Mouse (Mus musculus) lung, embryonic 14.5 days (tissue): ENCODE data around the gene Mcrip2. TPM values are rescaled to one million over a fixed set of nuclear protein-coding genes. Genes with fewer than 3 reads are reported as not detected.
A peak's percentile ranks its signal among the peaks of the same experiment; 100 is the strongest.

Experiments used
- ATAC-seq: fragments of 200-750 bp; cut with Nextera tagmentation; 2 replicates; pipeline ENCODE4 v1.8.0; 2017; ENCODE audit warnings: mild to moderate bottlenecking, moderate TSS enrichment, moderate library complexity; ENCODE audit not compliant: insufficient read depth
- DNase-seq: peaks from one replicate; pipeline ENCODE4 v3.0.0-alpha.2; 2015
- H3K27ac ChIP-seq: fragments of 300-500 bp; sonication (generic); 2 replicates; pipeline ENCODE4 v1.5.1; 2014; ENCODE audit warnings: low read depth, mild to moderate bottlenecking, moderate library complexity
- H3K27me3 ChIP-seq: fragments of 300-500 bp; sonication (generic); 2 replicates; pipeline ENCODE4 v1.6.1; 2014; ENCODE audit warnings: low read length, control low read depth; ENCODE audit not compliant: insufficient read depth
- H3K36me3 ChIP-seq: fragments of 300-500 bp; sonication (generic); 2 replicates; pipeline ENCODE4 v1.6.1; 2014; ENCODE audit warnings: control low read depth; ENCODE audit not compliant: insufficient read depth
- H3K4me1 ChIP-seq: fragments of 300-500 bp; sonication (generic); 2 replicates; pipeline ENCODE4 v1.6.1; 2014; ENCODE audit warnings: antibody characterized with exemption, control low read depth; ENCODE audit not compliant: insufficient read depth
- H3K4me2 ChIP-seq: fragments of 300-500 bp; sonication (generic); 2 replicates; pipeline ENCODE4 v1.6.1; 2014; ENCODE audit warnings: mild to moderate bottlenecking
- H3K4me3 ChIP-seq: fragments of 300-500 bp; sonication (generic); 2 replicates; pipeline ENCODE4 v1.5.1; 2014; ENCODE audit warnings: low read depth, low read length
- H3K9ac ChIP-seq: fragments of 300-500 bp; sonication (generic); 2 replicates; pipeline ENCODE4 v1.6.1; 2014
- H3K9me3 ChIP-seq: fragments of 300-500 bp; sonication (generic); 2 replicates; pipeline ENCODE4 v1.6.1; 2016; ENCODE audit warnings: low read depth, low read length, control low read depth
- CTCF ChIP-seq: IDR thresholded peaks from 2 replicates; pipeline ENCODE4 v1.5.1; 2016; ENCODE audit warnings: antibody characterized with exemption, low read depth
- WGBS: fragments of 180-500 bp; shearing (Covaris S2); extraction: QIAGEN DNeasy Blood & Tissue Kit; methylation state at CpG from one replicate; pipeline ENCODE4 v1.1.7; 2014; 5-methylcytosine and 5-hydroxymethylcytosine counted together
- polyA plus RNA-seq: library from polyadenylated mRNA; unstranded; fragments of >200 nt; fragmentation: Nextera tagmentation; extraction: Ambion mirVana; gene quantifications from 2 replicates; pipeline ENCODE4 v1.2.1, GENCODE M21; 2014

The Mcrip2 gene
- polyA plus RNA-seq, 1 experiment from 2014 or later: 17.9 TPM

DNA sequence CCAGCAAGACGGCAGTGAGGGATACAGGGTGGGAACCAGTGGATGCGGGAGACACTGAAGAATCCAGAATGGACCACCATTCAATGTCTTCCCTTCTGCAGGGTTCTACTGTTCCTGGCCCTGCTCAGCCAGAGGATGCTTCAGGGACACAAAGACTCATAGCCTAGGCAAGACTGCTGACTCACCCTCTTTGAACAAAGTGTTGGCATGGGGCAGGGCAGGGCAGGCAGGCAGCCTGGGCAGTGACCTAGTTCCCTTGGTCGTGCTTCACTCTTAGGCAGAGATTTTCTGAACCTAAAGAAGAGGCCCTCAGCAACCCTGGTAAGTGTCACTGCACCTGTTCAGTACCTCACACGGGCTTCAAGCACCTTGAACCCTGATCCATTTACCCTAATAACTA is 43.3 kb upstream of the Mcrip2 start:
- H3K4me1 ChIP-seq: no peaks in the 10 kb centered on the region; the same call in 1 of the 2 replicates
- no peaks in the 10 kb centered on the region for H3K27me3 ChIP-seq
- DNase-seq (no peak), ATAC-seq (no peak)
- no peak overlapping the region for H3K27ac ChIP-seq
- H3K36me3 ChIP-seq: 0 out of 2 replicates have a peak, but pooled peaks cover 1% of the 10 kb centered on the region
- no peak overlapping the region for H3K4me2 ChIP-seq
- no peak overlapping the region for H3K9ac ChIP-seq
- 84% methylated on average over 4 of the region's 4 CpGs for WGBS
- no peak for TF ChIP-seq CTCF
- no peak overlapping the region for H3K4me3 ChIP-seq
- H3K9me3 ChIP-seq: no peaks in the 10 kb centered on the region

- Histone ChIP-seq H3K36me3 (no peaks in the 10 kb centered on the region), H3K4me2 (no peak overlapping the region), H3K9me3 (no peaks in the 10 kb centered on the region), H3K9ac (no peak overlapping the region), H3K4me3 (no peak overlapping the region), H3K27me3 (no peaks in the 10 kb centered on the region), H3K27ac (no peak overlapping the region), H3K4me1 (no peaks in the 10 kb centered on the region)
- 81% methylated on average over 2 of the region's 2 CpGs for WGBS
- DNase-seq (no peak), ATAC-seq (no peak)
- TF ChIP-seq CTCF: no peak
These were observed 39.1 kb upstream of the Mcrip2 start for GRCm38 (mm10) chr17:25907640-25908039.

GRCm38 (mm10) chr17:25903061-25903460 is 34.5 kb upstream of the Mcrip2 start:
- WGBS: 87% methylated on average over 3 of the region's 3 CpGs
- H3K27ac ChIP-seq: no peak overlapping the region
- no peak overlapping the region for H3K4me2 ChIP-seq
- H3K4me1 ChIP-seq: no peaks in the 10 kb centered on the region
- no peak for ATAC-seq
- TF ChIP-seq CTCF: no peak
- no peaks in the 10 kb centered on the region for H3K9me3 ChIP-seq
- no peak overlapping the region for H3K9ac ChIP-seq
- DNase-seq: no peak
- no peak overlapping the region for H3K4me3 ChIP-seq
- H3K27me3 ChIP-seq: no peaks in the 10 kb centered on the region
- H3K36me3 ChIP-seq: peaks cover 11% of the 10 kb centered on the region

DNA sequence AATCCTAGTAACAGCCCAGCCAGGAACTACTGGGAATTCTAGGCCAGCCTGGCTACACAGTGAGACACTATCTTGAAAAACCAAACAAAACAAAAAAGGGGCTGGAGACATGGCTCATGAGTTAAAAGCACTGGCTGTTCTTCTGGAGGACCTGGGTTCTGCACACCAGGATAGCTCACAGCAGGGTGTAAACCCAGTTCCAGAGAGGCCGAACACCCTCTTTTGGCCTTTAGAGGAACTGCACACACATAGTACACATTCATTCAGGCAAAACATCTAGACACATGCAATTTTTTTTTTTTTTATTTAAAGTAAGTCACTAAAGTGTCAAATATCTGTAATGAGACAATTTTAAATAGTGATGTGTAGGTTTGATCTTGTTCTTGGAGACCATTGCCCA is 31.6 kb upstream of the Mcrip2 start:
- 97% methylated on average over 1 of the region's 1 CpGs for WGBS
- no peaks in the 10 kb centered on the region for H3K27me3 ChIP-seq
- H3K9me3 ChIP-seq: no peaks in the 10 kb centered on the region
- DNase-seq (no peak), ATAC-seq (no peak)
- peaks cover 11% of the 10 kb centered on the region for H3K36me3 ChIP-seq
- no peak for TF ChIP-seq CTCF
- H3K9ac ChIP-seq: no peak overlapping the region
- H3K4me1 ChIP-seq: no peaks in the 10 kb centered on the region
- H3K27ac ChIP-seq: no peak overlapping the region
- H3K4me2 ChIP-seq: no peak overlapping the region
- H3K4me3 ChIP-seq: no peak overlapping the region

- Histone ChIP-seq H3K9me3 (no peaks in the 10 kb centered on the region), H3K4me3 (no peak overlapping the region), H3K4me2 (no peak overlapping the region), H3K9ac (no peak overlapping the region), H3K27me3 (no peaks in the 10 kb centered on the region), H3K36me3 (peaks cover 8% of the 10 kb centered on the region; the same call in 1 of the 2 replicates), H3K27ac (no peak overlapping the region), H3K4me1 (no peaks in the 10 kb centered on the region)
- TF ChIP-seq CTCF: no peak
- 61% methylated on average over 12 of the region's 12 CpGs for WGBS
- no peak for ATAC-seq
- no peak for DNase-seq
These were observed 27.3 kb upstream of the Mcrip2 start for GRCm38 (mm10) chr17:25895891-25896290.

- H3K9me3 ChIP-seq: no peaks in the 10 kb centered on the region
- H3K4me1 ChIP-seq: no peaks in the 10 kb centered on the region
- no peaks in the 10 kb centered on the region for H3K27me3 ChIP-seq
- DNase-seq (no peak), ATAC-seq (no peak)
- H3K9ac ChIP-seq: no peak overlapping the region
- no peak overlapping the region for H3K4me3 ChIP-seq
- H3K4me2 ChIP-seq: no peak overlapping the region
- TF ChIP-seq CTCF: no peak
- 40% methylated on average over 2 of the region's 2 CpGs for WGBS
- no peak overlapping the region for H3K27ac ChIP-seq
- 0 out of 2 replicates have a peak, but pooled peaks cover 5% of the 10 kb centered on the region for H3K36me3 ChIP-seq
These were observed 26.9 kb upstream of the Mcrip2 start for GRCm38 (mm10) chr17:25895415-25895814.

DNA sequence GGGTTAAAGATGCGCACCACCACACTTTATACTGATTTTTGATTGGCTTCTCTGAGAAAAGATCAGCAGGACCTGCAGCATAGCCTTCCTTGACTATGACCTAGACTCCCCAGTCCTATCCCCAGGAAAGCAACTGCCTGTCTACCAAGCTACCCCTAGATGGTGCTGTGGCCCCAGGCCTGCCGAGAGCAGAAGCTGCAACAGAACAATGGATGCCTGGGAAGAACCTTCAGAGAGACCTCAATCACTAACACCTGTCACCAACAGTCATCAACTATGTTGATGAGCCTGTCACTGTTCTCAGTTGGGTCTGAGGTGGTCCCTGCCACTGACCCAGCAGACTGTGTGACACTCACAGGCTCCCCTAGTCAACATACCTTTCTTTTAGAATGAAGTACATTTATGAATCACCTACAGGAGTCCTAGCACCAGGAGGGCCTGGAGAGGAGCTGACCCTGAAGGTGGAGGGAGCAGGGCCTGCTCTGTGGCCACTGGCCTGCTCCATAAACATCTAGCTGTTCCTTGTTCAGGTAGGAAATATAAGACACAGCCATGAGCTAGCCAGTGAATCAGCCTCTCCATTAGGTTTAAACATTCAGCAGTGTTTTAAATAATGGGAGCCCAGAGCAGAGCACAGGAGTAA is 25.5 kb upstream of the Mcrip2 start:
- H3K4me1 ChIP-seq: no peaks in the 10 kb centered on the region
- peaks cover 12% of the 10 kb centered on the region; the same call in 1 of the 2 replicates for H3K36me3 ChIP-seq
- no peaks in the 10 kb centered on the region for H3K27me3 ChIP-seq
- H3K9ac ChIP-seq: no peak overlapping the region
- no peaks in the 10 kb centered on the region for H3K9me3 ChIP-seq
- no peak overlapping the region for H3K27ac ChIP-seq
- no peak overlapping the region for H3K4me2 ChIP-seq
- 24% methylated on average over 2 of the region's 2 CpGs for WGBS
- H3K4me3 ChIP-seq: no peak overlapping the region
- DNase-seq (peak; percentile 83), ATAC-seq (peak; percentile 44; the same call in 1 of the 2 replicates)
- peak; percentile 90 for TF ChIP-seq CTCF
